8 mouse cellular contexts compared by ENCODE assay signal in genomic region chr7:63753274-63753751, GRCm38 (mm10).
DNase-seq lines count a peak whose midpoint lies in the region; ATAC-seq and TF ChIP-seq lines count a peak whose summit lies in the region.

No protein-coding gene starts in this region.

- H3K9me3 ChIP-seq in kidney, embryonic 15.5 days (replicated peaks): no peaks in the 10 kb centered on the region
- H3K9me3 ChIP-seq in embryonic facial prominence, embryonic 12.5 days: no peaks in the 10 kb centered on the region
- H3K9me3 ChIP-seq in hindbrain, embryonic 12.5 days (replicated peaks): no peaks in the 10 kb centered on the region

- TF ChIP-seq CTCF in small intestine, adult 2 months (IDR thresholded peaks at IDR 0.05; ENCODE audit: extremely low read depth, insufficient read length, insufficient replicate concordance, low read depth, low read length): peak; percentile 63; the same call in 1 of the 2 replicates

- H3K27me3 ChIP-seq in kidney, embryonic 15.5 days: peaks cover 53% of the 10 kb centered on the region
- peaks cover 52% of the 10 kb centered on the region for H3K27me3 ChIP-seq in embryonic facial prominence, embryonic 12.5 days
- peaks cover 48% of the 10 kb centered on the region for H3K27me3 ChIP-seq in hindbrain, embryonic 12.5 days
- peaks cover 29% of the 10 kb centered on the region for H3K27me3 ChIP-seq in small intestine, adult 2 months (ENCODE audit: control insufficient read depth, insufficient read depth, low read length)

- no peak overlapping the region for H3K27ac ChIP-seq in kidney, embryonic 15.5 days
- no peak overlapping the region for H3K27ac ChIP-seq in embryonic facial prominence, embryonic 12.5 days
- H3K27ac ChIP-seq in hindbrain, embryonic 12.5 days: no peak overlapping the region
- H3K27ac ChIP-seq in small intestine, adult 2 months (ENCODE audit: insufficient read depth, low read depth, low read length): no peak overlapping the region

- peaks cover 28% of the 10 kb centered on the region for H3K4me1 ChIP-seq in kidney, embryonic 15.5 days
- H3K4me1 ChIP-seq in embryonic facial prominence, embryonic 12.5 days: peaks cover 13% of the 10 kb centered on the region
- peaks cover 26% of the 10 kb centered on the region for H3K4me1 ChIP-seq in hindbrain, embryonic 12.5 days
- H3K4me1 ChIP-seq in small intestine, adult 2 months (ENCODE audit: control insufficient read depth, insufficient read depth, insufficient read length, low read length): peaks cover 5% of the 10 kb centered on the region; the same call in 1 of the 2 replicates

- no peak for TF ChIP-seq POLR2A in small intestine, adult 2 months (IDR thresholded peaks at IDR 0.05; ENCODE audit: low read depth, low read length)

- WGBS in kidney, embryonic 15.5 days: 14% methylated on average over 6 of the region's 6 CpGs
- 15% methylated on average over 6 of the region's 6 CpGs for WGBS in embryonic facial prominence, embryonic 12.5 days
- WGBS in hindbrain, embryonic 12.5 days: 17% methylated on average over 6 of the region's 6 CpGs
- WGBS in small intestine, adult 2 months: 12% methylated on average over 6 of the region's 6 CpGs

- ATAC-seq in kidney, embryonic 15.5 days (replicated peaks; ENCODE audit: low FRiP score): no peak; the same call in 1 of the 2 replicates
- ATAC-seq in activated CD4-positive, CD25-positive, alpha-beta regulatory T cell, adult 4 months: peak; percentile 38
- ATAC-seq in embryonic facial prominence, embryonic 12.5 days (ENCODE audit: insufficient number of reproducible peaks, insufficient read depth, low FRiP score, low TSS enrichment): 0 out of 2 replicates have a peak, but pooled peaks have one; percentile 47
- peak; percentile 27 for ATAC-seq in hindbrain, embryonic 12.5 days (ENCODE audit: low FRiP score)
- ATAC-seq in megakaryocyte, adult 5-6 weeks (ENCODE audit: poor library complexity, severe bottlenecking): peak; percentile 46

- DNase-seq in kidney, adult 11 months: peak; percentile 17
- peak; percentile 54 to 83 for DNase-seq in layer of hippocampus, postnatal 14 days (ENCODE audit: low spot score in 2 of 2)

- no peak overlapping the region for H3K4me3 ChIP-seq in kidney, embryonic 15.5 days (replicated peaks)
- H3K4me3 ChIP-seq in embryonic facial prominence, embryonic 12.5 days: no peak overlapping the region
- no peak overlapping the region for H3K4me3 ChIP-seq in hindbrain, embryonic 12.5 days
- no peak overlapping the region for H3K4me3 ChIP-seq in small intestine, adult 2 months (ENCODE audit: low read depth, low read length)

- no peak overlapping the region for H3K9ac ChIP-seq in kidney, embryonic 15.5 days
- H3K9ac ChIP-seq in embryonic facial prominence, embryonic 12.5 days: no peak overlapping the region
- H3K9ac ChIP-seq in hindbrain, embryonic 12.5 days: no peak overlapping the region

- H3K4me2 ChIP-seq in kidney, embryonic 15.5 days: no peak overlapping the region
- no peak overlapping the region; the same call in 1 of the 2 replicates for H3K4me2 ChIP-seq in embryonic facial prominence, embryonic 12.5 days (replicated peaks)
- H3K4me2 ChIP-seq in hindbrain, embryonic 12.5 days (replicated peaks): no peak overlapping the region

- no peaks in the 10 kb centered on the region for H3K36me3 ChIP-seq in kidney, embryonic 15.5 days
- no peaks in the 10 kb centered on the region for H3K36me3 ChIP-seq in embryonic facial prominence, embryonic 12.5 days
- no peaks in the 10 kb centered on the region for H3K36me3 ChIP-seq in hindbrain, embryonic 12.5 days
- H3K36me3 ChIP-seq in small intestine, adult 2 months (ENCODE audit: control insufficient read depth, insufficient read depth, low read length): no peaks in the 10 kb centered on the region
